Mouse (Mus musculus) lung, embryonic 16.5 days (tissue): Measurements from ENCODE around the gene Slc2a6. TPM values are rescaled to one million over a fixed set of nuclear protein-coding genes. Genes with fewer than 3 reads are reported as not detected.

ENCODE experiments used
- ATAC-seq: fragments of 200-750 bp; cut with Nextera tagmentation; 2 replicates; pipeline ENCODE4 v1.8.0; 2017; ENCODE audit warnings: low read depth, mild to moderate bottlenecking, moderate library complexity
- H3K27ac ChIP-seq: fragments of 300-500 bp; sonication (generic); 2 replicates; pipeline ENCODE4 v1.5.1; 2014; ENCODE audit warnings: mild to moderate bottlenecking, control low read depth, low read length
- H3K27me3 ChIP-seq: fragments of 300-500 bp; sonication (generic); 2 replicates; pipeline ENCODE4 v1.6.1; 2014; ENCODE audit warnings: low read depth, low read length, mixed read lengths; ENCODE audit not compliant: control insufficient read depth, insufficient read depth
- H3K36me3 ChIP-seq: fragments of 300-500 bp; sonication (generic); 2 replicates; pipeline ENCODE4 v1.6.1; 2014; ENCODE audit warnings: low read length; ENCODE audit not compliant: control insufficient read depth, insufficient read depth
- H3K4me1 ChIP-seq: fragments of 300-500 bp; sonication (generic); replicated peaks from 2 replicates; pipeline ENCODE4 v1.6.1; 2014; ENCODE audit warnings: low read length, mixed read lengths; ENCODE audit not compliant: control insufficient read depth, insufficient read depth
- H3K4me2 ChIP-seq: fragments of 300-500 bp; sonication (generic); 2 replicates; pipeline ENCODE4 v1.6.1; 2014; ENCODE audit warnings: low read depth, low read length, control low read depth
- H3K4me3 ChIP-seq: fragments of 300-500 bp; sonication (generic); 2 replicates; pipeline ENCODE4 v1.5.1; 2014; ENCODE audit warnings: mild to moderate bottlenecking, low read length, control low read depth
- H3K9ac ChIP-seq: fragments of 300-500 bp; sonication (generic); 2 replicates; pipeline ENCODE4 v1.6.1; 2014; ENCODE audit warnings: low read length, control low read depth
- H3K9me3 ChIP-seq: fragments of 300-500 bp; sonication (generic); 2 replicates; pipeline ENCODE4 v1.6.1; 2016; ENCODE audit warnings: low read length; ENCODE audit not compliant: control insufficient read depth
- WGBS: fragments of 180-500 bp; shearing (Covaris S2); extraction: QIAGEN DNeasy Blood & Tissue Kit; methylation state at CpG from one replicate; pipeline ENCODE4 v1.1.7; 2014; 5-methylcytosine and 5-hydroxymethylcytosine counted together
- polyA plus RNA-seq: library from polyadenylated mRNA; unstranded; fragments of >200 nt; fragmentation: Nextera tagmentation; extraction: Ambion mirVana; gene quantifications from 2 replicates; pipeline ENCODE4 v1.2.1, GENCODE M21; 2015

The Slc2a6 gene
- polyA plus RNA-seq, 1 experiment from 2014 or later, result 0.63 TPM

- Histone ChIP-seq H3K27ac (no peak overlapping the region), H3K4me1 (peaks cover 12% of the 10 kb centered on the region), H3K36me3 (no peaks in the 10 kb centered on the region), H3K9ac (no peak overlapping the region), H3K4me3 (no peak overlapping the region), H3K27me3 (no peaks in the 10 kb centered on the region), H3K9me3 (no peaks in the 10 kb centered on the region), H3K4me2 (no peak overlapping the region)
- no peak for ATAC-seq
- WGBS, result 81% methylated on average over 2 of the region's 2 CpGs
These were observed 39.3 kb upstream of the Slc2a6 start for GRCm38 (mm10) chr2:27067124-27067523.

GRCm38 (mm10) chr2:27059187-27059586 is 31.4 kb upstream of the Slc2a6 start:
- no peaks in the 10 kb centered on the region for H3K27me3 ChIP-seq
- H3K4me2 ChIP-seq, result no peak overlapping the region
- no peak overlapping the region for H3K4me3 ChIP-seq
- H3K36me3 ChIP-seq, result no peaks in the 10 kb centered on the region
- peak; percentile 69 for ATAC-seq
- WGBS, result 62% methylated on average over 9 of the region's 9 CpGs
- no peak overlapping the region for H3K27ac ChIP-seq
- no peaks in the 10 kb centered on the region for H3K9me3 ChIP-seq
- H3K9ac ChIP-seq, result no peak overlapping the region
- peaks cover 18% of the 10 kb centered on the region for H3K4me1 ChIP-seq

- H3K9ac ChIP-seq, result no peak overlapping the region
- H3K27ac ChIP-seq, result no peak overlapping the region
- H3K4me2 ChIP-seq, result no peak overlapping the region
- no peaks in the 10 kb centered on the region for H3K27me3 ChIP-seq
- ATAC-seq, result peak; percentile 19; the same call in 1 of the 2 replicates
- WGBS, result 17% methylated on average over 12 of the region's 12 CpGs
- peaks cover 18% of the 10 kb centered on the region for H3K4me1 ChIP-seq
- no peak overlapping the region for H3K4me3 ChIP-seq
- H3K36me3 ChIP-seq, result no peaks in the 10 kb centered on the region
- H3K9me3 ChIP-seq, result no peaks in the 10 kb centered on the region
These were observed 31.0 kb upstream of the Slc2a6 start for GRCm38 (mm10) chr2:27058751-27059150.

GRCm38 (mm10) chr2:27058251-27058650 is 30.5 kb upstream of the Slc2a6 start:
- no peaks in the 10 kb centered on the region for H3K36me3 ChIP-seq
- no peak for ATAC-seq
- H3K9me3 ChIP-seq, result no peaks in the 10 kb centered on the region
- H3K4me2 ChIP-seq, result no peak overlapping the region
- H3K27me3 ChIP-seq, result no peaks in the 10 kb centered on the region
- 37% methylated on average over 4 of the region's 4 CpGs for WGBS
- peaks cover 18% of the 10 kb centered on the region for H3K4me1 ChIP-seq
- no peak overlapping the region for H3K4me3 ChIP-seq
- H3K27ac ChIP-seq, result no peak overlapping the region
- H3K9ac ChIP-seq, result no peak overlapping the region

- no peak overlapping the region for H3K9ac ChIP-seq
- no peaks in the 10 kb centered on the region for H3K27me3 ChIP-seq
- H3K9me3 ChIP-seq, result no peaks in the 10 kb centered on the region
- no peak overlapping the region for H3K4me2 ChIP-seq
- ATAC-seq, result no peak
- peaks cover 5% of the 10 kb centered on the region; the same call in 1 of the 2 replicates for H3K4me1 ChIP-seq
- no peak overlapping the region for H3K27ac ChIP-seq
- H3K36me3 ChIP-seq, result no peaks in the 10 kb centered on the region
- WGBS, result 45% methylated on average over 6 of the region's 6 CpGs
- no peak overlapping the region for H3K4me3 ChIP-seq
These were observed 21.6 kb upstream of the Slc2a6 start for GRCm38 (mm10) chr2:27049408-27049807.

GRCm38 (mm10) chr2:27045979-27046770 is 18.4 kb upstream of the Slc2a6 start:
- no peaks in the 10 kb centered on the region for H3K27me3 ChIP-seq
- peaks cover 9% of the 10 kb centered on the region; the same call in 1 of the 2 replicates for H3K4me1 ChIP-seq
- H3K4me2 ChIP-seq, result no peak overlapping the region
- WGBS, result 51% methylated on average over 8 of the region's 8 CpGs
- H3K36me3 ChIP-seq, result no peaks in the 10 kb centered on the region
- H3K9me3 ChIP-seq, result no peaks in the 10 kb centered on the region
- peak; percentile 97 for ATAC-seq
- H3K27ac ChIP-seq, result peak overlapping the region; percentile 94
- no peak overlapping the region; the same call in 1 of the 2 replicates for H3K9ac ChIP-seq
- H3K4me3 ChIP-seq, result no peak overlapping the region

GRCm38 (mm10) chr2:27044641-27045040 is 16.8 kb upstream of the Slc2a6 start:
- ATAC-seq, result no peak
- H3K36me3 ChIP-seq, result no peaks in the 10 kb centered on the region
- H3K27me3 ChIP-seq, result no peaks in the 10 kb centered on the region
- no peak overlapping the region for H3K4me2 ChIP-seq
- H3K4me1 ChIP-seq, result peaks cover 9% of the 10 kb centered on the region; the same call in 1 of the 2 replicates
- no peak overlapping the region for H3K4me3 ChIP-seq
- H3K9me3 ChIP-seq, result no peaks in the 10 kb centered on the region
- WGBS, result 68% methylated on average over 3 of the region's 3 CpGs
- H3K27ac ChIP-seq, result no peak overlapping the region
- no peak overlapping the region for H3K9ac ChIP-seq

GRCm38 (mm10) chr2:27044166-27044565 is 16.4 kb upstream of the Slc2a6 start:
- Histone ChIP-seq H3K4me2 (no peak overlapping the region), H3K9ac (no peak overlapping the region), H3K9me3 (no peaks in the 10 kb centered on the region), H3K27me3 (no peaks in the 10 kb centered on the region), H3K4me3 (no peak overlapping the region), H3K4me1 (peaks cover 9% of the 10 kb centered on the region; the same call in 1 of the 2 replicates), H3K36me3 (no peaks in the 10 kb centered on the region), H3K27ac (no peak overlapping the region)
- no peak for ATAC-seq
- 64% methylated on average over 4 of the region's 4 CpGs for WGBS

- Histone ChIP-seq H3K9ac (no peak overlapping the region), H3K27me3 (no peaks in the 10 kb centered on the region), H3K4me2 (no peak overlapping the region), H3K27ac (no peak overlapping the region), H3K9me3 (no peaks in the 10 kb centered on the region), H3K4me3 (no peak overlapping the region), H3K36me3 (no peaks in the 10 kb centered on the region), H3K4me1 (peaks cover 9% of the 10 kb centered on the region; the same call in 1 of the 2 replicates)
- WGBS, result 24% methylated on average over 3 of the region's 3 CpGs
- ATAC-seq, result peak; percentile 72
These were observed 15.7 kb upstream of the Slc2a6 start for GRCm38 (mm10) chr2:27043461-27043860.
